Mouse (Mus musculus) layer of hippocampus, adult 18-20 months (tissue): Measurements from ENCODE around the gene Flvcr2. TPM values are rescaled to one million over a fixed set of nuclear protein-coding genes. Genes with fewer than 3 reads are reported as not detected.

Experiments used
- DNase-seq, 2 experiments: peaks; one replicate each; pipeline ENCODE4 v3.0.0; 2022; ENCODE audit warnings: low spot score in 2 of 2
- total RNA-seq, 2 experiments: library from RNA; stranded (reverse); gene quantifications; 2 replicates each; pipeline ENCODE4 v1.2.3; 2021

Gene Flvcr2
- total RNA-seq, 2 experiments from 2014 or later = 1.4 to 1.5 TPM

- DNase-seq = no peak
Observed at GRCm38 (mm10) chr12:85792158-85792557, 45.8 kb downstream of the Flvcr2 start.

GRCm38 (mm10) chr12:85792821-85793346 is 46.5 kb downstream of the Flvcr2 start:
- DNase-seq = peak; percentile 16 to 63

- no peak for DNase-seq
Observed at GRCm38 (mm10) chr12:85794094-85794493, 47.8 kb downstream of the Flvcr2 start.

GRCm38 (mm10) chr12:85795551-85795950 is 49.2 kb downstream of the Flvcr2 start:
- DNase-seq = no peak

- DNase-seq = peak in 1 of 2 experiments; percentile 26
Observed at GRCm38 (mm10) chr12:85800031-85800430, 53.7 kb downstream of the Flvcr2 start.

GRCm38 (mm10) chr12:85809726-85810125 is 63.4 kb downstream of the Flvcr2 start:
- DNase-seq = no peak

- no peak for DNase-seq
Observed at GRCm38 (mm10) chr12:85810959-85811358, 64.6 kb downstream of the Flvcr2 start.

- DNase-seq = no peak
Observed at GRCm38 (mm10) chr12:85811676-85812075, 65.3 kb downstream of the Flvcr2 start.

- DNase-seq = no peak
Observed at GRCm38 (mm10) chr12:85813599-85813998, 67.3 kb downstream of the Flvcr2 start.

GRCm38 (mm10) chr12:85822051-85822450 is 75.7 kb downstream of the Flvcr2 start:
- no peak for DNase-seq

GRCm38 (mm10) chr12:85824438-85825264 is 78.3 kb downstream of the Flvcr2 start, which contains the start of the genes Erg28 and Ttll5:
Gene Erg28, minus strand, starts transcription at chr12:85824550.
Gene Ttll5, plus strand, starts transcription at chr12:85824659.
- DNase-seq = peak; percentile 95 to 97

- DNase-seq = no peak
Observed at GRCm38 (mm10) chr12:85825361-85825760, 79.0 kb downstream of the Flvcr2 start.

GRCm38 (mm10) chr12:85825822-85826221 is 79.5 kb downstream of the Flvcr2 start:
- no peak for DNase-seq

- no peak for DNase-seq
Observed at GRCm38 (mm10) chr12:85828856-85829255, 82.5 kb downstream of the Flvcr2 start.

GRCm38 (mm10) chr12:85829866-85830265 is 83.5 kb downstream of the Flvcr2 start:
- DNase-seq = no peak

GRCm38 (mm10) chr12:85830691-85831090 is 84.4 kb downstream of the Flvcr2 start:
- DNase-seq = peak in 1 of 2 experiments; percentile 51

- no peak for DNase-seq
Observed at GRCm38 (mm10) chr12:85834543-85834942, 88.2 kb downstream of the Flvcr2 start.

- DNase-seq = no peak
Observed at GRCm38 (mm10) chr12:85837765-85838164, 91.4 kb downstream of the Flvcr2 start.

- DNase-seq = no peak
Observed at GRCm38 (mm10) chr12:85839371-85840000, 93.1 kb downstream of the Flvcr2 start.

- DNase-seq = peak in 1 of 2 experiments; percentile 60
Observed at GRCm38 (mm10) chr12:85848164-85848958, 102.0 kb downstream of the Flvcr2 start.

GRCm38 (mm10) chr12:85850661-85851060 is 104.3 kb downstream of the Flvcr2 start:
- no peak for DNase-seq
